Comparison of ENCODE assay signal across 26 mouse cellular contexts in genomic region chr1:125084906-125085305, GRCm38 (mm10).
A peak's percentile ranks its signal among the peaks of the same experiment; 100 is the strongest.
DNase-seq lines count a peak whose midpoint lies in the region; ATAC-seq and TF ChIP-seq lines count a peak whose summit lies in the region.
"Had no signal": no experiment of that assay in that cellular context is flagged by ENCODE, and none has a peak within 500 bp of the region (broad histone marks: within the 10 kb centered on the region; RNA-seq: fewer than 3 reads in every experiment).

No protein-coding gene starts in this region.

- 52% methylated on average over 4 of the region's 4 CpGs for WGBS in cerebellum, adult 2 months
- 90% methylated on average over 4 of the region's 4 CpGs for WGBS in kidney, embryonic 14.5 days

- no peak overlapping the region for H3K4me2 ChIP-seq in kidney, embryonic 14.5 days (replicated peaks; ENCODE audit: low read depth, low read length)
- H3K4me2 ChIP-seq: forebrain, embryonic 13.5 days; heart, embryonic 13.5 days; hindbrain, embryonic 14.5 days had no signal

- no peak for ATAC-seq in kidney, embryonic 14.5 days (ENCODE audit: low FRiP score, low TSS enrichment)
- ATAC-seq: forebrain, embryonic 13.5 days; forebrain, embryonic 16.5 days; hindbrain, postnatal 0 days; inflammation-experienced regulatory T-cells, adult 6 months; Patski had no signal

- H3K27ac ChIP-seq in cerebellum, adult 2 months (ENCODE audit: insufficient read depth, low read length), result no peak overlapping the region
- H3K27ac ChIP-seq in kidney, embryonic 14.5 days (ENCODE audit: low read depth, low read length), result no peak overlapping the region
- H3K27ac ChIP-seq: forebrain, embryonic 10.5 days; forebrain, embryonic 13.5 days; heart, adult 2 months; heart, embryonic 10.5 days; heart, embryonic 13.5 days; hindbrain, embryonic 14.5 days; hindbrain, postnatal 0 days had no signal

- peak; percentile 36 to 53 for DNase-seq in cerebellum, postnatal 14 days
- no peak for DNase-seq in cerebellum, adult 2 months
- DNase-seq in kidney, postnatal 14 days, result peak; percentile 2
- peak; percentile 21 for DNase-seq in right cerebral cortex, postnatal 4 days
- no peak for DNase-seq in right cerebral cortex, adult 18-20 months
- DNase-seq: adrenal gland, postnatal 10 days; adrenal gland, postnatal 36 days; B cell, adult 2 months; cerebellum, adult 18-20 months; gastrocnemius, postnatal 10 days; gastrocnemius, postnatal 36 days; heart, adult 2 months; heart, postnatal 14 days; heart, postnatal 4 days had no signal

- no peak overlapping the region for H3K4me3 ChIP-seq in cerebellum, adult 2 months (replicated peaks; ENCODE audit: insufficient read depth, low read depth, low read length)
- H3K4me3 ChIP-seq in kidney, embryonic 14.5 days (ENCODE audit: low read length), result no peak overlapping the region
- H3K4me3 ChIP-seq: forebrain, embryonic 10.5 days; forebrain, embryonic 13.5 days; heart, adult 2 months; heart, embryonic 10.5 days; heart, embryonic 13.5 days had no signal

- no peaks in the 10 kb centered on the region for H3K4me1 ChIP-seq in cerebellum, adult 2 months (ENCODE audit: control insufficient read depth, insufficient read depth, low read length)
- H3K4me1 ChIP-seq in kidney, embryonic 14.5 days (ENCODE audit: control insufficient read depth, insufficient read depth, low read length), result no peaks in the 10 kb centered on the region
- H3K4me1 ChIP-seq: forebrain, embryonic 10.5 days; forebrain, embryonic 13.5 days; heart, embryonic 10.5 days; heart, embryonic 13.5 days had no signal

- no peaks in the 10 kb centered on the region for H3K9me3 ChIP-seq in kidney, embryonic 14.5 days (ENCODE audit: control insufficient read depth, low read length)
- H3K9me3 ChIP-seq: forebrain, embryonic 13.5 days had no signal

- no peaks in the 10 kb centered on the region for H3K36me3 ChIP-seq in kidney, embryonic 14.5 days (ENCODE audit: control insufficient read depth, insufficient read depth, low read length)
- H3K36me3 ChIP-seq: forebrain, embryonic 10.5 days; G1E; heart, embryonic 10.5 days; heart, embryonic 13.5 days had no signal

- no peak overlapping the region for H3K9ac ChIP-seq in kidney, embryonic 14.5 days (ENCODE audit: low read depth, low read length)
- H3K9ac ChIP-seq: forebrain, embryonic 13.5 days; heart, embryonic 13.5 days; hindbrain, embryonic 14.5 days had no signal

- no peaks in the 10 kb centered on the region for H3K27me3 ChIP-seq in cerebellum, adult 2 months (ENCODE audit: control insufficient read depth, insufficient read depth, low read length)
- no peaks in the 10 kb centered on the region for H3K27me3 ChIP-seq in kidney, embryonic 14.5 days (ENCODE audit: control insufficient read depth, insufficient read depth, low read length)
- H3K27me3 ChIP-seq: CH12.LX; forebrain, embryonic 13.5 days; heart, embryonic 13.5 days; Patski had no signal

- TF ChIP-seq POLR2A in cerebellum, adult 2 months (IDR thresholded peaks at IDR 0.05; ENCODE audit: borderline replicate concordance, insufficient read depth, low read length), result no peak

- no peak for TF ChIP-seq CTCF in cerebellum, adult 2 months (IDR thresholded peaks at IDR 0.05; ENCODE audit: borderline replicate concordance, insufficient read depth, low read depth, low read length)

Comparison
In these comparisons a context has a peak if more than half of its experiments do, and no peak if none do; other contexts are left out.
1. DNase-seq: peak in cerebellum, postnatal 14 days (2 of 2), kidney, postnatal 14 days (single experiment) and right cerebral cortex, postnatal 4 days (single experiment); none in cerebellum, adult 2 months (0 of 2) and right cerebral cortex, adult 18-20 months (single experiment).